Mouse (Mus musculus): ENCODE measurements around the gene Cenpl. TPM values are rescaled to one million over a fixed set of nuclear protein-coding genes. Genes with fewer than 3 reads are reported as not detected.
"Not testable (repeated sequence)": the region's sequence is repeated elsewhere in the genome, so short reads cannot be mapped to it uniquely, and the experiment has no call there.

Cenpl gene
- polyA plus RNA-seq (2014; fragmentation: Nextera tagmentation; extraction: Ambion mirVana): 9.6 and 12.5 TPM in 2 replicates

DNA sequence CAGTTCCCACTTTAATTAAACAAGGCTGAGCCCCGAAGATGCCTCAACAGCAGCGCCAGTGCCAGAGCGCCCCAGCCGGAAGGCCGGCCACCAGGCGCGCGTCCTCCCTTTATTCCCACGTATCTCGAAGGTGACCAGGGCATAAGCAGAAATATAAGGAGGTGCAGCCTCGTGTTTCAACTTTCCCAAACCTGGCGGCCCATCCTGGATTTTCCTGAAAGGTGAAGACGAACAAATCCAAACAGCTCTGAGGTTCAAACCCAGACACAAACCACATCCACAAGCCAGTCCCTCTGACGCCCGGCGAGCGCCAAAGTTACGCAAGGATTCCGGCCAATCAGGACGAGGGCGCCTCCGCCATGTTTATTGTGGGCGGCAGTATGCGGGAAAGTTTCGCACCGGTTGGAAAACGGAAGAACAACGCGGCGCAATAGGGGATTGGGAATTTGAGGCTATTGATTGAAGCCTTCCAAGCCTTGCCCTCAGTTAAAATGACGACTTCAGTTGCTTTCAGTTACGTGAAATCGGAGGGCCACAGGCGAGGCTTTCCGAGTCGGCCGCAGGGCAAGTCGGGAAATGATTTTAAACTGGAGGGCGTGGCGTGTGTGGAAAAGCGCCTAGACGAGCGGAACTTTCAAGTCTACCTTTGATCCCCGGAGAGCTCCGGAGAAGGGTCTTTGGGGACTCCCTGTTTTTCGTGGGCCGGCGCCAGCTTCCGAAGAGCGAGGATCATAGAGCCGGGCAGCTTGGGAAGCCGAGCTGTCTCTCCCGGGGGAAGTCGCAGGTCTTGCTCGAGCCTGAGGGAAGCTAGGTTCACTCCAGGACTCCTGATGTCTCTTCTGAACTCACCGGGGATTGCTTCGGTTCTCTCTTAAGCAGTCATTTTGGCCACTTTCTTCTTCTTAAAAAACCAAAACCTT, at the start of gene Cenpl, which contains the start of gene Dars2:
Cenpl (plus strand) TSS at position 362 of the 920 bp plus-strand sequence.
Dars2 (minus strand) TSS at position 307 of the 920 bp plus-strand sequence.
- DNase-seq: peak; percentile 98
- H3K4me3 ChIP-seq (replicated peaks; ENCODE audit: low read depth, low read length): peak within 1 kb of the TSS; percentile 56
- no peaks in the 10 kb centered on the region for H3K9me3 ChIP-seq (ENCODE audit: control insufficient read depth, low read length)
- no peaks in the 10 kb centered on the region for H3K36me3 ChIP-seq (ENCODE audit: control insufficient read depth, insufficient read depth, low read length)
- peak; percentile 98 for ATAC-seq (ENCODE audit: low FRiP score, low TSS enrichment)
- no peaks in the 10 kb centered on the region for H3K27me3 ChIP-seq (ENCODE audit: control insufficient read depth, insufficient read depth, low read length)
- H3K4me2 ChIP-seq (ENCODE audit: low read length): peak within 1 kb of the TSS; percentile 89
- peaks cover 27% of the 10 kb centered on the region for H3K4me1 ChIP-seq (ENCODE audit: control insufficient read depth, insufficient read depth, low read length)
- peak within 1 kb of the TSS; percentile 68 for H3K9ac ChIP-seq (replicated peaks; ENCODE audit: low read length)
- H3K27ac ChIP-seq (replicated peaks; ENCODE audit: low read depth, low read length): peak within 1 kb of the TSS; percentile 68
- under 1% methylated on average over 57 of the region's 57 CpGs for WGBS

- Histone ChIP-seq H3K36me3 (ENCODE audit: control insufficient read depth, insufficient read depth, low read length) (peaks cover 42% of the 10 kb centered on the region), H3K9me3 (ENCODE audit: control insufficient read depth, low read length) (no peaks in the 10 kb centered on the region), H3K4me1 (ENCODE audit: control insufficient read depth, insufficient read depth, low read length) (no peaks in the 10 kb centered on the region), H3K4me2 (ENCODE audit: low read length) (no peak overlapping the region), H3K4me3 (replicated peaks; ENCODE audit: low read depth, low read length) (no peak overlapping the region), H3K9ac (replicated peaks; ENCODE audit: low read length) (no peak overlapping the region), H3K27me3 (ENCODE audit: control insufficient read depth, insufficient read depth, low read length) (no peaks in the 10 kb centered on the region), H3K27ac (replicated peaks; ENCODE audit: low read depth, low read length) (no peak overlapping the region)
- DNase-seq: no peak
- no peak for ATAC-seq (ENCODE audit: low FRiP score, low TSS enrichment)
- 97% methylated on average over 5 of the region's 5 CpGs for WGBS
Observed at GRCm38 (mm10) chr1:161025410-161026210, 44.9 kb upstream of the Cenpl start.

GRCm38 (mm10) chr1:161027196-161027595, 43.3 kb upstream of the Cenpl start:
- WGBS: 95% methylated on average over 2 of the region's 2 CpGs
- Histone ChIP-seq H3K27ac (replicated peaks; ENCODE audit: low read depth, low read length) (no peak overlapping the region), H3K36me3 (ENCODE audit: control insufficient read depth, insufficient read depth, low read length) (peaks cover 53% of the 10 kb centered on the region), H3K4me1 (ENCODE audit: control insufficient read depth, insufficient read depth, low read length) (no peaks in the 10 kb centered on the region), H3K9me3 (ENCODE audit: control insufficient read depth, low read length) (no peaks in the 10 kb centered on the region), H3K4me3 (replicated peaks; ENCODE audit: low read depth, low read length) (no peak overlapping the region), H3K4me2 (ENCODE audit: low read length) (no peak overlapping the region), H3K9ac (replicated peaks; ENCODE audit: low read length) (no peak overlapping the region), H3K27me3 (ENCODE audit: control insufficient read depth, insufficient read depth, low read length) (no peaks in the 10 kb centered on the region)
- no peak for DNase-seq
- ATAC-seq (ENCODE audit: low FRiP score, low TSS enrichment): no peak

- H3K9me3 ChIP-seq (ENCODE audit: control insufficient read depth, low read length); H3K4me2 ChIP-seq (ENCODE audit: low read length); H3K9ac ChIP-seq (replicated peaks; ENCODE audit: low read length); H3K4me1 ChIP-seq (ENCODE audit: control insufficient read depth, insufficient read depth, low read length); H3K27me3 ChIP-seq (ENCODE audit: control insufficient read depth, insufficient read depth, low read length); H3K27ac ChIP-seq (replicated peaks; ENCODE audit: low read depth, low read length); DNase-seq; H3K4me3 ChIP-seq (replicated peaks; ENCODE audit: low read depth, low read length); ATAC-seq (ENCODE audit: low FRiP score, low TSS enrichment): not testable (repeated sequence)
- H3K36me3 ChIP-seq (ENCODE audit: control insufficient read depth, insufficient read depth, low read length): peaks cover 58% of the 10 kb centered on the region
- 98% methylated on average over 1 of the region's 1 CpGs for WGBS
Observed at GRCm38 (mm10) chr1:161028427-161028826, 42.1 kb upstream of the Cenpl start.

GRCm38 (mm10) chr1:161030058-161030457, 40.5 kb upstream of the Cenpl start:
- peaks cover 52% of the 10 kb centered on the region for H3K36me3 ChIP-seq (ENCODE audit: control insufficient read depth, insufficient read depth, low read length)
- H3K4me2 ChIP-seq (ENCODE audit: low read length): no peak overlapping the region
- H3K9ac ChIP-seq (replicated peaks; ENCODE audit: low read length): no peak overlapping the region
- H3K27me3 ChIP-seq (ENCODE audit: control insufficient read depth, insufficient read depth, low read length): no peaks in the 10 kb centered on the region
- DNase-seq (no peak), ATAC-seq (ENCODE audit: low FRiP score, low TSS enrichment) (no peak)
- no peak overlapping the region for H3K27ac ChIP-seq (replicated peaks; ENCODE audit: low read depth, low read length)
- H3K4me3 ChIP-seq (replicated peaks; ENCODE audit: low read depth, low read length): no peak overlapping the region
- peaks cover 10% of the 10 kb centered on the region; the same call in 1 of the 2 replicates for H3K4me1 ChIP-seq (ENCODE audit: control insufficient read depth, insufficient read depth, low read length)
- WGBS: 99% methylated on average over 3 of the region's 3 CpGs
- H3K9me3 ChIP-seq (ENCODE audit: control insufficient read depth, low read length): no peaks in the 10 kb centered on the region

DNA sequence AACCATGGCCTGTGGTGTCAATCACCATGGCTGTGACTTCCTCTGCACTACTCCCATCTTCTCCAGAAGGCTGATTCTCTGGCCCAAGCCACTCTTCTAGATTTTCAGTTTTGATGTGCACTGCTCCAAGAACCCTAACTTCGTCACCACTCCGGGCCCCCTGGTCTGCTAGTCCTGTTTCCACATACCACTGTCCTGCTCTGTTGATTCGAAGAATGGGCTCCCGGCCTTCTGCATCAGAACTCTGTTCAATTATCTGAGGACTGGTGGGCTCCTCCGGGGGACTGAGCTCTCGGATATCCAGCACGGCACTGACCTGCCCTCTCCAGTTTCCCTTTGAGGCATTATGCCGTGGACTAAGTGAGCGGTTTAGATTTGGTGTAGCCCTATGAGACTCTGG, 38.6 kb upstream of the Cenpl start:
- no peak overlapping the region for H3K4me3 ChIP-seq (replicated peaks; ENCODE audit: low read depth, low read length)
- 93% methylated on average over 9 of the region's 9 CpGs for WGBS
- no peak for DNase-seq
- no peaks in the 10 kb centered on the region for H3K27me3 ChIP-seq (ENCODE audit: control insufficient read depth, insufficient read depth, low read length)
- no peak overlapping the region for H3K4me2 ChIP-seq (ENCODE audit: low read length)
- no peak overlapping the region for H3K27ac ChIP-seq (replicated peaks; ENCODE audit: low read depth, low read length)
- no peak overlapping the region for H3K9ac ChIP-seq (replicated peaks; ENCODE audit: low read length)
- peaks cover 12% of the 10 kb centered on the region for H3K4me1 ChIP-seq (ENCODE audit: control insufficient read depth, insufficient read depth, low read length)
- no peak for ATAC-seq (ENCODE audit: low FRiP score, low TSS enrichment)
- peaks cover 45% of the 10 kb centered on the region for H3K36me3 ChIP-seq (ENCODE audit: control insufficient read depth, insufficient read depth, low read length)
- H3K9me3 ChIP-seq (ENCODE audit: control insufficient read depth, low read length): no peaks in the 10 kb centered on the region

DNA sequence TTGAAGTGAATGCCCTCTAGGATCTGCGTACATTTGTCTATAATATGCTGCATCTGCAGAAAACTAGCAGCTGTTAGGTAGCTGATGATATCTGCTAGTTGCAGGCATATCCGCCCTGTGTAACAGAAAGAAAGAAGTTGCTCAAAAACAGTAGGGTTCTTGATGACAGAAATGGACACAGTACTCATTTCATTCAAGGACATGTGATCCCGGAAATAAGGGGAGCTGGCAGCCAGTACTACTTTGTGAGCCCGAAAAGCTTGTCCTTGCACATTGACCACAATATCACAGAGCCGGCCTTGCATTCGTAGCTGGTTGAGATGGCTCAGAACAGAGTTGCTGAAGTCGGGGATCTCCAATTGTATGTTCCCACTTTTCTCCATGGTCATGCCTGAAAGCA, 38.2 kb upstream of the Cenpl start:
- DNase-seq (no peak), ATAC-seq (ENCODE audit: low FRiP score, low TSS enrichment) (no peak)
- Histone ChIP-seq H3K9ac (replicated peaks; ENCODE audit: low read length) (no peak overlapping the region), H3K4me2 (ENCODE audit: low read length) (no peak overlapping the region), H3K27ac (replicated peaks; ENCODE audit: low read depth, low read length) (no peak overlapping the region), H3K4me3 (replicated peaks; ENCODE audit: low read depth, low read length) (no peak overlapping the region), H3K4me1 (ENCODE audit: control insufficient read depth, insufficient read depth, low read length) (peaks cover 15% of the 10 kb centered on the region), H3K9me3 (ENCODE audit: control insufficient read depth, low read length) (no peaks in the 10 kb centered on the region), H3K36me3 (ENCODE audit: control insufficient read depth, insufficient read depth, low read length) (peaks cover 45% of the 10 kb centered on the region), H3K27me3 (ENCODE audit: control insufficient read depth, insufficient read depth, low read length) (no peaks in the 10 kb centered on the region)
- 88% methylated on average over 7 of the region's 7 CpGs for WGBS

GRCm38 (mm10) chr1:161033856-161034434, 36.6 kb upstream of the Cenpl start:
- Histone ChIP-seq H3K4me3 (replicated peaks; ENCODE audit: low read depth, low read length) (peak overlapping the region; percentile 85), H3K4me2 (ENCODE audit: low read length) (peak overlapping the region; percentile 77), H3K36me3 (ENCODE audit: control insufficient read depth, insufficient read depth, low read length) (peaks cover 57% of the 10 kb centered on the region), H3K27ac (replicated peaks; ENCODE audit: low read depth, low read length) (peak overlapping the region; percentile 78), H3K9ac (replicated peaks; ENCODE audit: low read length) (peak overlapping the region; percentile 75), H3K27me3 (ENCODE audit: control insufficient read depth, insufficient read depth, low read length) (no peaks in the 10 kb centered on the region), H3K9me3 (ENCODE audit: control insufficient read depth, low read length) (no peaks in the 10 kb centered on the region), H3K4me1 (ENCODE audit: control insufficient read depth, insufficient read depth, low read length) (peaks cover 25% of the 10 kb centered on the region)
- no peak for DNase-seq
- 3% methylated on average over 21 of the region's 21 CpGs for WGBS
- ATAC-seq (ENCODE audit: low FRiP score, low TSS enrichment): no peak
